8 mouse cellular contexts compared by ENCODE assay signal in the genomic region with DNA sequence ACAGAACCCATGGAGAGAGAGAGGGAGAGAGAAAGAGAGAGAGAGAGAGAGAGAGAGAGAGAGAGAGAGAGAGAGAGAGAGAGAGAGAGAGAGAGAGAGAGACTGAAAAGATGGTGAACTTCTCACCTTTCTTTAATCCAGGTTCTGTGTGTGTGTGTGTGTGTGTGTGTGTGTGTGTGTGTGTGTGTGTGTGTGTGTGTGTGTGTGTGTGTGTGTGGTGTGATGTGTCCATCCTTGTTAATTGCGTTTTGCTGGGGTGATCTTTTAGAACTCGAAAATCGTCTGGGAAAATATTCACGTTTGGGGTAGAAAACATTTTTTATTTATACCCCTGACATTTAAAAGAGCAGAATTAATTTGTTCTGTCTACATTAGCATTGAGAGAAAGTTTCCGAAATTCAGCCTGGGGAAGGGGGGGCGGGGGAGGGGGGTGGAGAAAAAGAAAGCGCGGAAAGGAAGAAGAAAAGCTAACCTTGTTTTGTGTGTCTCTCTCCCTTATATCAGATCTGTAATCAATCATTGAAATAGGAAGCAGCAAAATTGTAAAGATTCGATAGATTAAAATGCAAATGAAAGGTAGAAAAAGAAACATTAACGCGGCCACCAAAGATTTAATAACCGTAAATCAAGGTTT.
DNase-seq lines count a peak whose midpoint lies in the region; ATAC-seq and TF ChIP-seq lines count a peak whose summit lies in the region.
"Had no signal": no experiment of that assay in that cellular context is flagged by ENCODE, and none has a peak within 500 bp of the region (broad histone marks: within the 10 kb centered on the region; RNA-seq: fewer than 3 reads in every experiment).

No protein-coding gene starts in this region.

- ATAC-seq in kidney, embryonic 14.5 days (ENCODE audit: low FRiP score, low TSS enrichment) = no peak
- ATAC-seq in embryonic facial prominence, embryonic 12.5 days (ENCODE audit: insufficient number of reproducible peaks, insufficient read depth, low FRiP score, low TSS enrichment) = no peak
- no peak for ATAC-seq in hindbrain, embryonic 14.5 days (ENCODE audit: low FRiP score)
- ATAC-seq in midbrain, postnatal 0 days (ENCODE audit: low FRiP score) = no peak

- peak overlapping the region; percentile 89 for H3K9ac ChIP-seq in kidney, embryonic 14.5 days (ENCODE audit: low read depth, low read length)
- H3K9ac ChIP-seq in embryonic facial prominence, embryonic 12.5 days = peak overlapping the region; percentile 50; the same call in 1 of the 2 replicates
- H3K9ac ChIP-seq in hindbrain, embryonic 14.5 days = peak overlapping the region; percentile 71
- no peak overlapping the region for H3K9ac ChIP-seq in midbrain, postnatal 0 days (replicated peaks; ENCODE audit: low read length, poor library complexity, severe bottlenecking)
- H3K9ac ChIP-seq: liver, embryonic 15.5 days had no signal

- no peaks in the 10 kb centered on the region; the same call in 1 of the 2 replicates for H3K27me3 ChIP-seq in kidney, embryonic 14.5 days (ENCODE audit: control insufficient read depth, insufficient read depth, low read length)
- H3K27me3 ChIP-seq in embryonic facial prominence, embryonic 12.5 days = peaks cover 31% of the 10 kb centered on the region
- 0 out of 2 replicates have a peak, but pooled peaks cover 5% of the 10 kb centered on the region for H3K27me3 ChIP-seq in hindbrain, embryonic 14.5 days (ENCODE audit: control insufficient read depth, insufficient read depth, low read length)
- H3K27me3 ChIP-seq in midbrain, postnatal 0 days (ENCODE audit: insufficient read depth, low read length) = peaks cover 14% of the 10 kb centered on the region

- no peak for TF ChIP-seq CTCF in midbrain, postnatal 0 days (IDR thresholded peaks at IDR 0.05)

- no peaks in the 10 kb centered on the region for H3K9me3 ChIP-seq in kidney, embryonic 14.5 days (ENCODE audit: control insufficient read depth, low read length)
- no peaks in the 10 kb centered on the region for H3K9me3 ChIP-seq in embryonic facial prominence, embryonic 12.5 days
- H3K9me3 ChIP-seq in hindbrain, embryonic 14.5 days (ENCODE audit: control insufficient read depth, low read length) = no peaks in the 10 kb centered on the region
- H3K9me3 ChIP-seq in midbrain, postnatal 0 days (ENCODE audit: low read length) = no peaks in the 10 kb centered on the region
- H3K9me3 ChIP-seq: liver, embryonic 15.5 days had no signal

- peak overlapping the region; percentile 49 for H3K4me3 ChIP-seq in kidney, embryonic 14.5 days (ENCODE audit: low read length)
- peak overlapping the region; percentile 38; the same call in 1 of the 2 replicates for H3K4me3 ChIP-seq in embryonic facial prominence, embryonic 12.5 days
- peak overlapping the region; percentile 34; the same call in 1 of the 2 replicates for H3K4me3 ChIP-seq in hindbrain, embryonic 14.5 days (replicated peaks; ENCODE audit: low read length)
- H3K4me3 ChIP-seq in midbrain, postnatal 0 days (ENCODE audit: low read depth, low read length) = no peak overlapping the region

- no peaks in the 10 kb centered on the region for H3K36me3 ChIP-seq in kidney, embryonic 14.5 days (ENCODE audit: control insufficient read depth, insufficient read depth, low read length)
- no peaks in the 10 kb centered on the region for H3K36me3 ChIP-seq in embryonic facial prominence, embryonic 12.5 days
- H3K36me3 ChIP-seq in hindbrain, embryonic 14.5 days (replicated peaks; ENCODE audit: control insufficient read depth, insufficient read depth) = no peaks in the 10 kb centered on the region
- no peaks in the 10 kb centered on the region for H3K36me3 ChIP-seq in midbrain, postnatal 0 days (ENCODE audit: insufficient read depth, low read length)
- H3K36me3 ChIP-seq: liver, embryonic 15.5 days had no signal

- no peak for DNase-seq in kidney, adult 8-10 months
- no peak for DNase-seq in hindbrain, embryonic 14.5 days (ENCODE audit: low spot score)
- no peak for DNase-seq in midbrain, postnatal 0 days (ENCODE audit: low spot score)
- DNase-seq in adrenal gland, adult 2 months = no peak
- no peak for DNase-seq in frontal cortex, adult 2 months (ENCODE audit: extremely low spot score in 1 of 2, low spot score in 1 of 2)

- peak overlapping the region; percentile 97 for H3K27ac ChIP-seq in kidney, embryonic 14.5 days (ENCODE audit: low read depth, low read length)
- H3K27ac ChIP-seq in embryonic facial prominence, embryonic 12.5 days = peak overlapping the region; percentile 67; the same call in 1 of the 2 replicates
- H3K27ac ChIP-seq in hindbrain, embryonic 14.5 days = peak overlapping the region; percentile 94
- no peak overlapping the region for H3K27ac ChIP-seq in midbrain, postnatal 0 days (ENCODE audit: low read depth, low read length)
- H3K27ac ChIP-seq: liver, embryonic 15.5 days had no signal

- H3K4me2 ChIP-seq in kidney, embryonic 14.5 days (replicated peaks; ENCODE audit: low read depth, low read length) = peak overlapping the region; percentile 90
- H3K4me2 ChIP-seq in embryonic facial prominence, embryonic 12.5 days (replicated peaks) = peak overlapping the region; percentile 77
- H3K4me2 ChIP-seq in hindbrain, embryonic 14.5 days (replicated peaks) = peak overlapping the region; percentile 67
- H3K4me2 ChIP-seq in midbrain, postnatal 0 days (ENCODE audit: low read depth, low read length, poor library complexity, severe bottlenecking) = 0 out of 2 replicates have a peak overlapping the region, but pooled peaks have one; percentile 54

- H3K4me1 ChIP-seq in kidney, embryonic 14.5 days (ENCODE audit: control insufficient read depth, insufficient read depth, low read length) = peaks cover 20% of the 10 kb centered on the region; the same call in 1 of the 2 replicates
- peaks cover 24% of the 10 kb centered on the region for H3K4me1 ChIP-seq in embryonic facial prominence, embryonic 12.5 days
- peaks cover 52% of the 10 kb centered on the region for H3K4me1 ChIP-seq in hindbrain, embryonic 14.5 days (replicated peaks; ENCODE audit: control insufficient read depth, insufficient read depth, low read length)
- H3K4me1 ChIP-seq in midbrain, postnatal 0 days (ENCODE audit: insufficient read depth, low read length) = no peaks in the 10 kb centered on the region

- 3% methylated on average over 12 of the region's 12 CpGs for WGBS in kidney, embryonic 14.5 days
- 3% methylated on average over 12 of the region's 12 CpGs for WGBS in embryonic facial prominence, embryonic 12.5 days
- WGBS in hindbrain, embryonic 14.5 days = 5% methylated on average over 12 of the region's 12 CpGs
- WGBS in midbrain, postnatal 0 days = 11% methylated on average over 12 of the region's 12 CpGs
